Mouse (Mus musculus) liver, embryonic 11.5 days (tissue): Measurements from ENCODE around the gene Rflna. TPM values are rescaled to one million over a fixed set of nuclear protein-coding genes. Genes with fewer than 3 reads are reported as not detected.
A peak's percentile ranks its signal among the peaks of the same experiment; 100 is the strongest.

Experiments
- ATAC-seq: fragments of 200-750 bp; cut with Nextera tagmentation; replicated peaks from 2 replicates; pipeline ENCODE4 v1.8.0; 2017; ENCODE audit warnings: moderate number of reproducible peaks, mild to moderate bottlenecking, moderate TSS enrichment, moderate library complexity; ENCODE audit not compliant: low FRiP score
- DNase-seq: peaks from one replicate; pipeline ENCODE4 v3.0.0-alpha.2; 2017; ENCODE audit warnings: low spot score
- H3K27ac ChIP-seq: fragments of 300-500 bp; sonication (generic); 2 replicates; pipeline ENCODE4 v1.5.1; 2014; ENCODE audit warnings: mild to moderate bottlenecking, low read depth, low read length, control low read depth
- H3K27me3 ChIP-seq: fragments of 300-500 bp; sonication (generic); replicated peaks from 2 replicates; pipeline ENCODE4 v1.6.1; 2014; ENCODE audit warnings: low read length, mixed read lengths; ENCODE audit not compliant: control insufficient read depth, insufficient read depth
- H3K36me3 ChIP-seq: fragments of 300-500 bp; sonication (generic); 2 replicates; pipeline ENCODE4 v1.6.1; 2014; ENCODE audit warnings: mild to moderate bottlenecking, low read length, moderate library complexity, mixed read lengths; ENCODE audit not compliant: control insufficient read depth, insufficient read depth
- H3K4me1 ChIP-seq: fragments of 300-500 bp; sonication (generic); replicated peaks from 2 replicates; pipeline ENCODE4 v1.6.1; 2014; ENCODE audit warnings: low read length, mixed read lengths; ENCODE audit not compliant: control insufficient read depth, insufficient read depth
- H3K4me2 ChIP-seq: fragments of 300-500 bp; sonication (generic); 2 replicates; pipeline ENCODE4 v1.6.1; 2014; ENCODE audit warnings: mild to moderate bottlenecking, control low read depth, moderate library complexity
- H3K4me3 ChIP-seq: fragments of 300-500 bp; sonication (generic); 2 replicates; pipeline ENCODE4 v1.5.1; 2014; ENCODE audit warnings: low read depth, low read length, control low read depth
- H3K9ac ChIP-seq: fragments of 300-500 bp; sonication (generic); 2 replicates; pipeline ENCODE4 v1.6.1; 2014; ENCODE audit warnings: low read depth, low read length, control low read depth
- H3K9me3 ChIP-seq: fragments of 300-500 bp; sonication (generic); 2 replicates; pipeline ENCODE4 v1.6.1; 2016; ENCODE audit warnings: low read length, inconsistent platforms, mixed read lengths; ENCODE audit not compliant: control insufficient read depth
- WGBS: fragments of 180-500 bp; shearing (Covaris S2); extraction: QIAGEN DNeasy Blood & Tissue Kit; methylation state at CpG from one replicate; pipeline ENCODE4 v1.1.7; 2014; 5-methylcytosine and 5-hydroxymethylcytosine counted together
- polyA plus RNA-seq: library from polyadenylated mRNA; unstranded; fragments of >200 nt; fragmentation: Nextera tagmentation; extraction: Ambion mirVana; gene quantifications from 2 replicates; pipeline ENCODE4 v1.2.1, GENCODE M21; 2014

The Rflna gene
- polyA plus RNA-seq, 1 experiment from 2014 or later = 0.66 TPM

DNA sequence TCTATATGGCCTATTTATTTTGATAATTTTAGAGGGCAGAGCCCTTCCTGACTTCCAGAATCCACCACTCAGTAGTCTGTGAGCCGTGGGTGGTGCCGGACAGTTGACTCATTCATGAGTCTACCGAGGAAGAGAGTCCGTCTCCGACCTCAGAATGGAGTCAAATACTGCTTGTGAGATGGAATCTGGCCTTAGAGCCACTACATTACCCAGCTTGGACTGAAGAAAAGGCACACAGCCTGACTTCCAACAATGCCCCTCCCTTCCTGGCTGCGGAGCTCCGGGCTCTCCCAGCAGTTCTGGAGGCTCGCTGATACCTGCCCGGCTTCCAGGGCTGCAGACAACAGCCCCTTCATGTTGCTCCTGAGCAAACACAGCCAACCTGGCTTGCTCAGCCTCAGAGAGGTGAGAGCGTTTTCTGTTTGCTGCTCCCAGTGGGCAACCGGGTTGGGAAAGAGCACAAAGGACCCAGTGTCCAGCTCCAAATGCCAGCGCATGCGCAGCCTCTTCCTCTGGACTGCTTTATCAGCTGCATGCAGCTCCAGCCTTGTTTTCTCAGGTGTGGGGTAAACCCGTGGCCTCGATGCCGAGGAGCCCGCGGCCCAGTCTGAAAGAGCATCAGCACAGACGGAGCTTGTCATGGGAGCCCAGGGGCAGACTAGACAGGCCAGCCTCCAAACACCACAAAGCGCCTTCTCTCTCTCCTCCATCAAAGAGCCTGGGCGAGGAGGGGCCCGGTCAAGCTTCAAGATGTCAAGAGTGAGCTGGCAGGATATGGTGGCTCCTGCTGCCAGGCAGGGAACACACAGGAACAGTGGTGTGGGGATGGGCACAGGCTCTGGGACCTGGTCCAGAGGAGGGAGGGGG is 39.0 kb upstream of the Rflna start:
- Histone ChIP-seq H3K4me1 (peaks cover 6% of the 10 kb centered on the region; the same call in 1 of the 2 replicates), H3K9me3 (no peaks in the 10 kb centered on the region; the same call in 1 of the 2 replicates), H3K27ac (no peak overlapping the region), H3K4me2 (peak overlapping the region; percentile 1; the same call in 1 of the 2 replicates), H3K27me3 (no peaks in the 10 kb centered on the region), H3K9ac (no peak overlapping the region), H3K4me3 (no peak overlapping the region), H3K36me3 (no peaks in the 10 kb centered on the region)
- 62% methylated on average over 22 of the region's 22 CpGs for WGBS
- ATAC-seq (no peak), DNase-seq (peak; percentile 43)

- Histone ChIP-seq H3K4me3 (no peak overlapping the region), H3K27me3 (no peaks in the 10 kb centered on the region), H3K9ac (no peak overlapping the region), H3K27ac (no peak overlapping the region), H3K4me2 (no peak overlapping the region), H3K4me1 (0 out of 2 replicates have a peak, but pooled peaks cover 3% of the 10 kb centered on the region), H3K36me3 (no peaks in the 10 kb centered on the region), H3K9me3 (no peaks in the 10 kb centered on the region)
- ATAC-seq (no peak), DNase-seq (no peak)
- WGBS = 84% methylated on average over 14 of the region's 14 CpGs
These were observed 36.2 kb upstream of the Rflna start for GRCm38 (mm10) chr5:124966622-124967332.

GRCm38 (mm10) chr5:124969790-124970189 is 33.2 kb upstream of the Rflna start:
- no peak overlapping the region for H3K27ac ChIP-seq

DNA sequence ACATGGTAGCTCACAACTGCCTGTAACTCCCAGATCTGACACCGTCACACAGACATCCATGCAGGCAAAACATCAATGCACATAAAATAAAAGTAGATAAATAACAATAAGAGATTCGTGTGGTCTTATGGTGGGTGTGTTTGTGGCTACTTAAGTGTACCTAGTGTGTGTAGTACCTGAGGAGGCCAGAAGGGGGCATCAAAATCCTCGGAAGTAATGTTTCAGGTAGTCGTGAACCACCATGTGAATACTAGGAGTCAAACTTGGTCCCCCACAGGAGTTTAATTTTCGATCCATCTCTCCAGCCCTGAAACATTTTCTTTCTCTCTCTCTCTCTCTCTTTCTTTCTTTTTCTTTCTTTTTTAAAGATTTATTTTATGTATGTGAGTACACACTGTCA is 16.8 kb upstream of the Rflna start:
- no peaks in the 10 kb centered on the region for H3K4me1 ChIP-seq
- ATAC-seq (no peak), DNase-seq (no peak)
- H3K4me2 ChIP-seq = no peak overlapping the region
- H3K27me3 ChIP-seq = no peaks in the 10 kb centered on the region
- H3K27ac ChIP-seq = no peak overlapping the region
- H3K9me3 ChIP-seq = peaks cover 8% of the 10 kb centered on the region; the same call in 1 of the 2 replicates
- no peak overlapping the region for H3K4me3 ChIP-seq
- H3K9ac ChIP-seq = no peak overlapping the region
- 79% methylated on average over 5 of the region's 5 CpGs for WGBS
- H3K36me3 ChIP-seq = no peaks in the 10 kb centered on the region

More at GRCm38 (mm10) chr5:124969790-124970189, 33.2 kb upstream of the Rflna start:
- ATAC-seq (no peak), DNase-seq (no peak)
- WGBS = 47% methylated on average over 8 of the region's 8 CpGs
- Histone ChIP-seq H3K27me3 (no peaks in the 10 kb centered on the region), H3K4me1 (0 out of 2 replicates have a peak, but pooled peaks cover 3% of the 10 kb centered on the region), H3K4me3 (no peak overlapping the region), H3K4me2 (no peak overlapping the region), H3K36me3 (no peaks in the 10 kb centered on the region), H3K9me3 (no peaks in the 10 kb centered on the region), H3K9ac (no peak overlapping the region)

GRCm38 (mm10) chr5:124986656-124987055 is 16.4 kb upstream of the Rflna start:
- no peak for ATAC-seq
- Histone ChIP-seq H3K36me3 (no peaks in the 10 kb centered on the region), H3K27me3 (no peaks in the 10 kb centered on the region), H3K9me3 (peaks cover 8% of the 10 kb centered on the region; the same call in 1 of the 2 replicates), H3K4me1 (no peaks in the 10 kb centered on the region), H3K9ac (no peak overlapping the region), H3K27ac (no peak overlapping the region), H3K4me3 (no peak overlapping the region), H3K4me2 (no peak overlapping the region)
- no peak for DNase-seq
- WGBS = 82% methylated on average over 5 of the region's 5 CpGs

GRCm38 (mm10) chr5:124989724-124990123 is 13.3 kb upstream of the Rflna start:
- no peak overlapping the region for H3K9ac ChIP-seq
- H3K4me2 ChIP-seq = no peak overlapping the region
- peaks cover 2% of the 10 kb centered on the region; the same call in 1 of the 2 replicates for H3K27me3 ChIP-seq
- no peak overlapping the region for H3K27ac ChIP-seq
- H3K9me3 ChIP-seq = no peaks in the 10 kb centered on the region
- no peaks in the 10 kb centered on the region for H3K36me3 ChIP-seq
- no peak for DNase-seq
- H3K4me1 ChIP-seq = no peaks in the 10 kb centered on the region
- ATAC-seq = no peak
- H3K4me3 ChIP-seq = no peak overlapping the region
- WGBS = 90% methylated on average over 2 of the region's 2 CpGs

DNA sequence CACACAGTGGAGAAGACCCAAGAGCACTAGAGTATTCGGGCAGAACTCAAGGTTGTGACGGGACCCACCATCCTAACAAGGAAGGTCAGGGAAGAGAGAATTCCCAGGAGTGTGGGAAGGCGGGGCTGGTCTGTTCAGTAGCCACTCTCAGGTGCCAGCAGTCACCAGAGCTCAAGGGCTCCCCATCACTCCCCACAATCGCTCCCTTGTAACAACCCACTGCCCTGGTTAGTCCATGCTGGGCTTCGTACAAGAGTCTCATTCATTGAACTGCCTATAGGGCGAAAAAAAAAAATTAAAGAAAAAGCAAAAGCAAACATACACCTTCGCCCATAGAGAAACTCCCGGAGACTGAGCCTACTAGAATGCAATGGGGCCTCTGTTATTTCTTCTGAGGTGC is 10.7 kb upstream of the Rflna start:
- Histone ChIP-seq H3K4me1 (no peaks in the 10 kb centered on the region), H3K4me2 (no peak overlapping the region), H3K27ac (no peak overlapping the region), H3K27me3 (peaks cover 2% of the 10 kb centered on the region; the same call in 1 of the 2 replicates), H3K9me3 (no peaks in the 10 kb centered on the region), H3K36me3 (no peaks in the 10 kb centered on the region), H3K9ac (no peak overlapping the region), H3K4me3 (no peak overlapping the region)
- ATAC-seq = no peak
- DNase-seq = no peak
- 79% methylated on average over 8 of the region's 8 CpGs for WGBS

GRCm38 (mm10) chr5:124992891-124993290 is 10.1 kb upstream of the Rflna start:
- H3K4me2 ChIP-seq = no peak overlapping the region
- DNase-seq = no peak
- peaks cover 2% of the 10 kb centered on the region; the same call in 1 of the 2 replicates for H3K27me3 ChIP-seq
- no peaks in the 10 kb centered on the region for H3K4me1 ChIP-seq
- no peaks in the 10 kb centered on the region for H3K9me3 ChIP-seq
- 34% methylated on average over 11 of the region's 11 CpGs for WGBS
- H3K9ac ChIP-seq = no peak overlapping the region
- H3K27ac ChIP-seq = no peak overlapping the region
- H3K4me3 ChIP-seq = no peak overlapping the region
- no peak for ATAC-seq
- no peaks in the 10 kb centered on the region for H3K36me3 ChIP-seq
